Mouse (Mus musculus) cerebellum, adult 8-10 months (tissue): ENCODE data around the gene E2f2.

ENCODE experiments used
- DNase-seq: peaks from one replicate; pipeline ENCODE4 v3.0.0; 2022

E2f2 gene

GRCm38 (mm10) chr4:136177244-136177611, 5.0 kb downstream of the E2f2 start:
- DNase-seq: no peak

DNA sequence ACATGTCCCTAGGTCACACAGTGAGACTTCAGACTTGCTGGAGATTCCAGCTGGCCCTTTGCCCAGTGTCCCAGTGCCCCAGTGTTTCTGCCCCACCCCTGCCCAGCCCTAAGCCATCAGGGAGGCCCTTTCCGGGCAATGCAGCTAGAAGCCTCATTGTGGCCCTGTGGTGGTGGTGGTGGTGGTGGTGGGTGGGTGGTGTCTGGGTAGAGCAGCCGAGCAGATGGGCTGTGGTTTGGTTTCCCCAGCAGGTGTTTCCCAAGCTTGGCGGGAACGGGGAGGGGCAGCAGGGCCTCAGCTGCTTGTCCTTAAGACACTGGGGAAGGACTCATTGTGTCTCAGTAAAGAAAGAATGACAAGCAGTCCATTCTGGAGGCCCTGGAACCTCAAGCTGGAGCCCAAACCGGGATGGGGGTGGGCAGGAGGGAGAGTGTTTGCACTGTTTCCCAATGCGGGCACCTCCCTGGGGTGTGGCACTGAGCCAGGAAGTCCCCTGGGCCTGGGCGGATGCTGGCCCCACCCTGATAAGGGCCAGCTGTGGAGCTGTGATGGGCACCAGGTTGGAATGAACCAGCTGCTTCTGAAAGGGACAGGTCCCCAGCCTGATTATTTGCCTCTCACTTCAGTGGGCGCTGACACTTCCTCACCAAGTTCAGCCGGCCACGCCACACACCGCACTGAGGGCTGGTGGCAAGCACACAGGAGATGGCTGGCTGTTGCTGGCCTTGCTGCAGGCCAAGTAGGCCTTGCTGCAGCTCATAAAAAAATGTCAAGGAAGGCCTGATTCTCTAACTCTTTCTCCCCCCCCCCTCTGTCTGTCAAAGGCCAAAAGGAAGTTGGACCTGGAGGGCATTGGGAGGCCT, 5.6 kb downstream of the E2f2 start:
- no peak for DNase-seq

DNA sequence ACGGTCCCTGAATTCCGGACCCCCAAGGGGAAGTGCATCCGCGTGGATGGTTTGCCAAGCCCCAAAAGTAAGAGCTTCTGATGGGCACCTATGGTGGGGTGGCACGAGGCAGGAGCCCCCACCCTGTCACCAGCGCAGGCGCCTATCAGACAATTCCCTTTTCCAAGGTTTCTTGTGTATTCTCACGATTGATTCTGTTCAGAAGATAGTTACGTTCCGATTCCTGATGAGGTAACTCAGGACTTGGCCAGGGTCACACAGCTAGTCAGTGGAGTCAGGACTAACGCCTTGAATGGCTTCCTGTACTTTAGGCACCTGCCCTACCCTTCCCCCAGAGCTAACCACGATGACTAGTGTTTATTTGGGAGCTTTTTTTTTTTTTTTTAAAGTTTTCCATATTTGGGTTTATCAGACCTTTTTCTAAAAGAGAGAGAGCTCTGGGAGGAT, 6.3 kb downstream of the E2f2 start:
- DNase-seq: no peak

DNA sequence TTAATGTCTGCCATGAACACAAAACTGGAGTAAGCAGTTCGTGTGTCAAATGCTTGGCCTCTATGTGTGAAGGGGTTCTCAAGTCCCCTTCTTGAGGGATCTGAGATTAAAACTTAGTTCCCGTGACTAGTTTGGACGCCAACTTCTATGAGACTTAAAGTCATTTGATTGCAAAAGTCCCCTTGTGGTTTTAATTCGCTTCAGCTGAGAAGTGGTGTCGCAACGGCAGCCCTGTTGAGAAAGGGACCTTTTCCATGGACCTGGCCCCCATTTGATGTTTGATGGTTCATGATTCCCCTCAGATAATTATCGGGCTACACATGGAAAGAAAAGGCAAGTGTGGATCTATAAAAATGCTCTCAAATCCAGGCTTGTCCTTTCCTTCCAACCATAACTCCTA, 7.3 kb downstream of the E2f2 start:
- DNase-seq: no peak

DNA sequence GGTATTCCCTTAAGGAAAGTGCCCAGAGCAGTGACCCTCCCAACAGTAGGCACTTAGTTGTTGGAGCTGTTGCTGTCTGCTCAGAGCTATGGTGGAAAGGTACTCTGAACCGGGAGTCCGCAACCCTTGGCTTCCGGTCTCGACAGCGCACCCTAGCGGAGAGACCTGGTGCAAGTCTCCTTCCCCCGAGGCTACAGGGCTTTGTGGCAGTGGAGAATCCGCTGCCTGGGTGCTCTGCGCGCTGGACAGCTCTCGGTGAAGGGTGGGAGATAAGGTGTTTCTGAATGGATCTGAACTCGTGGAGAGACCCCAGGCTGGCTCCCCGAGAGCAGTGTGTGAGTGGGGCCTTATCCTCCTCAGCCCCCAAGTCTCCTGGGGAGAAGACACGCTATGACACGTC, 7.8 kb downstream of the E2f2 start:
- peak; percentile 47 for DNase-seq

DNA sequence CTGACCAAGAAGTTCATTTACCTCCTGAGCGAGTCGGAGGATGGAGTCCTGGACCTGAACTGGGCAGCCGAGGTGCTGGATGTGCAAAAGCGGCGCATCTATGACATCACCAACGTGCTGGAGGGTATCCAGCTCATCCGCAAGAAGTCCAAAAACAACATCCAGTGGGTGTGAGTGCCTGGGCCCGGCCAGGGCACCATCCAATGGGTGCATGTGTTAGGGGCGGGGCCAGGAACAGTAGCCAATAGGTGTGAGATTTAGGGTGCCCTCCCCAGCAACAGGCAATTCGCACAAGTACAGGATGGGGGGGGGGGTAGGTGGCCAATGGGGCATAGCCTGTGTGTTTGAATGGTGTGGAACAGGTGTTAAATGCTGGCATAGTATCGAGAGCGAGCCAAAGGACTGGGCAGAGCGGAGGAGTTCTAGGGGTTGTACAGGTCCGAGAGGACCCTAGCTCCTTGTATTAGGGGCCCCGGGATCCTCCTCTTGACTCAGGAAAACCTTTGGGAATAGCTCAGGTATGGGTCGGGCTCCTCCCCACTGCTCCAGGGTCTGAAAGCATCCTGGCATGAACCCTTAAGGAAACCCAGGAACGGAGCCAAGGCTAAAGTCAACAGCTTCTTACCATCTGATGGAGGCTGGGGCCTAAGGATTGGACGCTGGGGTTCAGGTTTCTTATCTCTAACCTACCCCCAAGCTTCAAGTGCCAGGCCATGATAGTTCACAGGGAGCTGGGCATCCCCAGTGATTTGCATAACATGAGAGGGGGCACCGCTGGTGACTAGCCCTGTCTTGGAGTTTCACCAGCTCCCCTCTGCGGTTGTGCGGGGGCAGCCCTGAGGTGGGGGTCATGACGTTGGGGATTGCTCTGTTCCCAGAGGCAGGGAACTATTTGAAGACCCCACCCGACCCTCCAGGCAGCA, 8.5 kb downstream of the E2f2 start:
- peak; percentile 27 for DNase-seq

- DNase-seq: no peak
Observed at GRCm38 (mm10) chr4:136181367-136181766, 9.2 kb downstream of the E2f2 start.

DNA sequence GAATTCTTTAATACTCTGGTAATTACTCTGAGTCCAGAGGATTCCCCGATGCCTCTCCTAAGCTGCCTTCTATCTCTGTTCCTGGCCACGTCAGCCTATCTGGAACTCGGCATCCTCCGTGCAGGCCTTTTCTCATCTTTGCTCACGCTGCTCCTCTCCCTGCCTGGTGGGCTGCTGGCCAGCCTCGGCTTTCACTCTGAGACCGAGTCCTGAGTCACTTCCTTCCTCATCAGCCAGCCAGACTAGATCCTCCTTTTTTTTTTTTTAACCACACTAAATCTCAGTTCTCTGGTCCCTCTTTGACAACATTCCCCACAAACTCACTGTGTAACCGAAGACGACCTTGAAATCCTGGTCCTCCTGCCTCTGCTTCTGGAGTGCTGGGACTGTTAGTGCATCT, 13.2 kb downstream of the E2f2 start:
- no peak for DNase-seq

GRCm38 (mm10) chr4:136186315-136186714, 14.1 kb downstream of the E2f2 start:
- no peak for DNase-seq

- no peak for DNase-seq
Observed at GRCm38 (mm10) chr4:136186739-136187472, 14.7 kb downstream of the E2f2 start.

GRCm38 (mm10) chr4:136188973-136189737, 17.0 kb downstream of the E2f2 start:
- DNase-seq: no peak

GRCm38 (mm10) chr4:136189912-136190311, 17.7 kb downstream of the E2f2 start:
- DNase-seq: no peak

GRCm38 (mm10) chr4:136193571-136193970, 21.4 kb downstream of the E2f2 start:
- no peak for DNase-seq

- DNase-seq: no peak
Observed at GRCm38 (mm10) chr4:136195029-136195428, 22.8 kb downstream of the E2f2 start.

DNA sequence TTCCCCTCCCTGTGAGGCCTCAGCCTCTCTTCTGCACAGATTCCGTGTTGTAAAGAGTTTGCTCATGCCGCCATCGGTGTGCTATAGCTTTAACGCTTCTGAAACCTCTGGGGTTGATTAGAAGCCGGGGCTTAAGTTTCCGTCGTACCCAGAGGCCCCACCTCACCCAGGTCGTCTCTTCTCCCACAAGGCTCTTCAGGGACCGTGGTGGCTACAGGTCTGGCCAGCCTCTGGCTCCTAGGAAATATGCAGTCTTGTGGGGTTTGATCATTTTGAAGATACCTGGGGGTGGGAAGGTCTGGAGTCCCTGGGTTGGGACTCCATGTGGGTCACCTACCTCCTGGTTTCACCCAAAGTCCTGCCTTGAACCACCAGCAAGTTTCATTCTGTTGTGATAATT, 23.4 kb downstream of the E2f2 start:
- no peak for DNase-seq

DNA sequence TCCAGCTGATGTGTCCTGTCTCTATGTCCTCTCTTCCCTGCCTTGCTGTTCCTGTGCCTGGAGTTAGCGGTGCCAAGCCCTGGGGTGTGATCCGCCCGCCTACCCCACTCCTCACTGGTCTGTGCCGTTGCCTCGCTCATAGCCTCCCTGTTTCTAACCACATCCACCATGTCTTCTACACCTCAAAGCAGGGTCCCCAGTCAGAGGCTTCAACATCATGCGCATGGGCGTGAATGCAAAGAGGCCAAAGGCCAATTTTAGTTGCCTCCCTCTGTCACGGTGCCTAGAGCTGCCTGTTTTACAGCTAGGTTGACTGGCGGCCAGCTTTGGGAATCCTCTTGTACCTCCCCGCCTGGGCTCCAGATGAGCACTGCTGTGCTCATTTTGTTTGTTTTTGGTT, 24.0 kb downstream of the E2f2 start:
- no peak for DNase-seq

GRCm38 (mm10) chr4:136198846-136199245, 26.7 kb downstream of the E2f2 start:
- no peak for DNase-seq

DNA sequence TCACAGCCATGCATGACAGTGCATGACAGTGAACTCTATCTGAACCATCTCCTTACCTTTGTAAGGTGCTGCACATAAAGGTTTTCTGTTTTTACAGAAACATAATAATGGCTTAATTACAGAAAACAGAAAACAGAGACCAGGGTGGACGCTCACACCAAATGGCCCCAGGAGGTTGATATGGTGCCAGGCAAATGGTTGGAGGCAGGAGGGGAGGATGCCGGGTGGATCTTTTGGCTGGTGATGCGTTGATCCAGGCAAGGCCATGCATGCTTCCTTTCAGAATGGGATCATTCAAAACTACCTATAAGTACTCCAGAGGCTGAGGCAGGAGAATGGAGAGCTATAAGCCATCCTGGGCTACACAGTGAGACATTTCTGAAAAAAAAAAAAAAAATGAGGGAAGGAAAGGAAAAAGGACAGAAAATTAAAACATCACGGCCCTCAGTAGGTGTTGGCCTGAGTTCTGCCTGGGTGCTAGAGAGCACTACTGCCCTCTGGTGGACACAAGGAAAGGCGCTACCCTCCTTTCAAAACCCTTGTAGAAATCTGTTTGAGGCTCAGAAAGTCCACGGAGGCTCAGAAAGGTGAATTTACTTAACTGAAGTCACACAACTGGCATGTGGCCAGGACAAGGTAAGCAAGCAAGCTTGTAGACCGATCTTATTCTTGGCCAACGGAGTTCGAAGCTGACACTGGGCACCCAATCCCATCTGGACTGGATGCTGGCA, 27.5 kb downstream of the E2f2 start:
- peak; percentile 29 for DNase-seq

GRCm38 (mm10) chr4:136202509-136202908, 30.3 kb downstream of the E2f2 start:
- no peak for DNase-seq

DNA sequence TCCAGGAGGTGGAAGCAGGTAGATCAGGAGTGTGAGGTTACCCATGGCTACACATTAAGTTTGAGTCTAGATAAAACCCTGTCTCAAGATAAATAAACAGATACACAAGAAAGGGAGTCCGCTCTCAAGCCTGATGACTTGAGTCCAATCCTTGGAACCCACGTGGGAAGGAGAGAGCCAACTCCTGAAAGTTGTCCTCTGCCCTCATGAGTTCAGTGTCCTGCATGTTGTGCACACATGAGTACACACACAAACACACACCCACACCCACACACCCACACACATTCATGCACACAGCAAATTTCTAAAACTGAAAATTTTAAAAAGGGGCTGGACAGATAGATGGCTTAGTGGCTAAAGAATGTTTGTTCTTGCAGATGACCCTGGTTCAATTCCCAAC, 32.6 kb downstream of the E2f2 start:
- DNase-seq: no peak

- DNase-seq: peak; percentile 54
Observed at GRCm38 (mm10) chr4:136206033-136206893, 34.1 kb downstream of the E2f2 start, which contains the start of gene Asap3. Gene Asap3 (plus strand): TSS chr4:136206365.
